Mouse (Mus musculus): ENCODE measurements at regions not wholly inside any gene's neighbourhood (a gene's known extent, or its start where the extent isn't known, plus 50 kb on each side); places are given as distances from the start of the nearest gene placed in this dataset.

- Histone ChIP-seq H3K27ac (ENCODE audit: insufficient read depth, low read depth) (no peak overlapping the region), H3K27me3 (replicated peaks) (peaks cover 38% of the 10 kb centered on the region), H3K79me2 (replicated peaks; ENCODE audit: control insufficient read depth, extremely low read depth, insufficient read depth, poor library complexity, severe bottlenecking) (no peaks in the 10 kb centered on the region), H3K9ac (ENCODE audit: insufficient read depth, low read depth) (no peak overlapping the region), H3K9me3 (replicated peaks; ENCODE audit: low read length) (no peaks in the 10 kb centered on the region), H3K4me3 (replicated peaks in 1 of 3; ENCODE audit: low read depth in 2 of 3, low read length in 2 of 3, poor library complexity in 1 of 3) (no peak overlapping the region), H3K36me3 (replicated peaks in 1 of 2; ENCODE audit: control insufficient read depth in 1 of 2, insufficient read depth in 1 of 2, low read length in 1 of 2) (no peaks in the 10 kb centered on the region), H3K4me2 (ENCODE audit: insufficient read depth, low read depth, poor library complexity, severe bottlenecking) (no peak overlapping the region), H3K4me1 (ENCODE audit: control insufficient read depth in 1 of 2, insufficient read depth in 2 of 2) (no peaks in the 10 kb centered on the region)
- in situ Hi-C loops (cut with MboI; ENCODE audit: low pct_ligation_motif_present, low pct_unique_long_range_greater_than_20kb, low sequenced_read_pairs) (no loop called here), dilution Hi-C loops (cut with MboI; ENCODE audit: extremely low pct_ligation_motif_present, extremely low pct_unique_long_range_greater_than_20kb, low sequenced_read_pairs) (no loop called here)
- no peak for DNase-seq (ENCODE audit: extremely low read depth)
- TF ChIP-seq UBTF (IDR thresholded peaks at IDR 0.05; ENCODE audit: low read depth, low read length) = no peak
- TF ChIP-seq RAD21 (IDR thresholded peaks at IDR 0.05; ENCODE audit: low read depth, low read length) = no peak
- TF ChIP-seq CHD1 (IDR thresholded peaks at IDR 0.05; ENCODE audit: low read depth, low read length) = no peak
- no peak for TF ChIP-seq BHLHE40 (IDR thresholded peaks at IDR 0.05; ENCODE audit: low read depth, low read length)
- no peak for TF ChIP-seq ETS1 (conservative IDR thresholded peaks at IDR 0.05; ENCODE audit: low read depth, low read length)
- TF ChIP-seq GABPA (IDR thresholded peaks at IDR 0.05; ENCODE audit: insufficient replicate concordance, low read depth, low read length) = no peak
- no peak for TF ChIP-seq MEF2A (IDR thresholded peaks at IDR 0.05; ENCODE audit: borderline replicate concordance, low read depth, low read length)
- TF ChIP-seq MXI1 (IDR thresholded peaks at IDR 0.05; ENCODE audit: low read depth, low read length) = no peak
- no peak for TF ChIP-seq SMC3 (IDR thresholded peaks at IDR 0.05; ENCODE audit: low read depth, low read length)
- TF ChIP-seq MAFK (IDR thresholded peaks at IDR 0.05; ENCODE audit: insufficient replicate concordance, low read length) = no peak
- TF ChIP-seq ZNF384 (IDR thresholded peaks at IDR 0.05; ENCODE audit: low read depth, low read length) = no peak
- TF ChIP-seq USF1 (IDR thresholded peaks at IDR 0.05; ENCODE audit: low read depth, low read length) = no peak
- no peak for TF ChIP-seq MAX (IDR thresholded peaks at IDR 0.05; ENCODE audit: low read length)
These were observed 155.5 kb downstream of the Cxcl12 start for GRCm38 (mm10) chr6:117323850-117324249.

GRCm38 (mm10) chr6:117326835-117327775, 158.8 kb downstream of the Cxcl12 start:
- no peaks in the 10 kb centered on the region for H3K36me3 ChIP-seq (replicated peaks in 1 of 2; ENCODE audit: control insufficient read depth in 1 of 2, insufficient read depth in 1 of 2, low read length in 1 of 2)
- no peak for DNase-seq (ENCODE audit: extremely low read depth)
- H3K27me3 ChIP-seq (replicated peaks) = peaks cover 34% of the 10 kb centered on the region
- no peak overlapping the region for H3K9ac ChIP-seq (ENCODE audit: insufficient read depth, low read depth)
- H3K9me3 ChIP-seq (replicated peaks; ENCODE audit: low read length) = no peaks in the 10 kb centered on the region
- no peak for TF ChIP-seq ETS1 (conservative IDR thresholded peaks at IDR 0.05; ENCODE audit: low read depth, low read length)
- dilution Hi-C loops (cut with MboI; ENCODE audit: extremely low pct_ligation_motif_present, extremely low pct_unique_long_range_greater_than_20kb, low sequenced_read_pairs) = no loop called here
- in situ Hi-C loops (cut with MboI; ENCODE audit: low pct_ligation_motif_present, low pct_unique_long_range_greater_than_20kb, low sequenced_read_pairs) = no loop called here
- no peak overlapping the region for H3K4me3 ChIP-seq (replicated peaks in 1 of 3; ENCODE audit: low read depth in 2 of 3, low read length in 2 of 3, poor library complexity in 1 of 3)
- H3K27ac ChIP-seq (ENCODE audit: insufficient read depth, low read depth) = no peak overlapping the region
- H3K79me2 ChIP-seq (replicated peaks; ENCODE audit: control insufficient read depth, extremely low read depth, insufficient read depth, poor library complexity, severe bottlenecking) = no peaks in the 10 kb centered on the region
- no peaks in the 10 kb centered on the region for H3K4me1 ChIP-seq (ENCODE audit: control insufficient read depth in 1 of 2, insufficient read depth in 2 of 2)
- no peak overlapping the region for H3K4me2 ChIP-seq (ENCODE audit: insufficient read depth, low read depth, poor library complexity, severe bottlenecking)
